Mouse (Mus musculus) brown adipose tissue, adult 24 weeks (tissue): ENCODE measurements around the gene Zfp36l1. TPM values are rescaled to one million over a fixed set of nuclear protein-coding genes. Genes with fewer than 3 reads are reported as not detected.

Experiments used
- H3K27ac ChIP-seq: fragments of 200-500 bp; replicated peaks from 2 replicates; pipeline ENCODE4 v1.5.1; 2012; ENCODE audit warnings: low read depth, mild to moderate bottlenecking, low read length
- H3K4me1 ChIP-seq: fragments of 200-500 bp; 2 replicates; pipeline ENCODE4 v1.6.1; 2012; ENCODE audit warnings: low read length, mixed read lengths; ENCODE audit not compliant: control insufficient read depth, insufficient read depth, insufficient read length
- H3K4me3 ChIP-seq: fragments of 200-500 bp; 2 replicates; pipeline ENCODE4 v1.5.1; 2012; ENCODE audit warnings: low read depth, mild to moderate bottlenecking, low read length, moderate library complexity; ENCODE audit not compliant: insufficient read depth
- polyA plus RNA-seq: library from polyadenylated mRNA; stranded (reverse); fragments of >200 nt; gene quantifications from 2 replicates; pipeline ENCODE4 v1.2.4, GENCODE M21; 2012; ENCODE audit not compliant: missing spikeins, insufficient read depth, insufficient read length

The Zfp36l1 gene
- polyA plus RNA-seq, 1 experiment, result 67.0 TPM

- Histone ChIP-seq H3K4me1 (peaks cover 30% of the 10 kb centered on the region), H3K4me3 (no peak overlapping the region), H3K27ac (peak overlapping the region; percentile 59)
These were observed 31.4 kb downstream of the Zfp36l1 start for GRCm38 (mm10) chr12:80081440-80081839.

GRCm38 (mm10) chr12:80079937-80080336 lies 32.9 kb downstream of the Zfp36l1 start:
- peaks cover 30% of the 10 kb centered on the region for H3K4me1 ChIP-seq
- H3K27ac ChIP-seq, result no peak overlapping the region
- H3K4me3 ChIP-seq, result no peak overlapping the region

- H3K4me3 ChIP-seq, result no peak overlapping the region
- H3K27ac ChIP-seq, result no peak overlapping the region
- H3K4me1 ChIP-seq, result no peaks in the 10 kb centered on the region
These were observed 38.5 kb downstream of the Zfp36l1 start for GRCm38 (mm10) chr12:80074331-80074730.

- Histone ChIP-seq H3K4me1 (no peaks in the 10 kb centered on the region), H3K27ac (no peak overlapping the region), H3K4me3 (no peak overlapping the region)
These were observed 42.1 kb downstream of the Zfp36l1 start for GRCm38 (mm10) chr12:80070534-80071287.

GRCm38 (mm10) chr12:80069040-80069439 lies 43.8 kb downstream of the Zfp36l1 start:
- H3K4me1 ChIP-seq, result peaks cover 8% of the 10 kb centered on the region
- no peak overlapping the region for H3K27ac ChIP-seq
- H3K4me3 ChIP-seq, result no peak overlapping the region

- Histone ChIP-seq H3K27ac (no peak overlapping the region), H3K4me1 (peaks cover 16% of the 10 kb centered on the region), H3K4me3 (no peak overlapping the region)
These were observed 44.8 kb downstream of the Zfp36l1 start for GRCm38 (mm10) chr12:80068016-80068415.

DNA sequence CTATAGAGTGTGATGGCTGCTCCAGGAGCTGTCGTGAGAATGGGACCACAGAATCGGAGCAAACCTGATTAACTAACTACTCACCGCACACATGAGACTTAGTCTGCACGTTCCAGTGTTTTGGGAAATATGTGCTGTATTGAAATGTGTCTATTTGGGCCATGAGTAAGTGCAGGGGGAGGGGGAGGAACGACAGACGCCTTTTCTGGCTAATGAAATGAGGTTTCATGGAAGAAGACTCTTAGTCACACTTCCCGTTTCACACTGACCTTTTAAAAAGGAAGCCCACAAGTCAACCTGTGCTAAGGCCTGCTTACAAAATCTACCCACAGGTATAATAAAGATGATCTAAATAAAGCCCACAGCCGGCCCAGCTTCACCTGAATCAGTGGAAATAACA lies 47.8 kb downstream of the Zfp36l1 start:
- Histone ChIP-seq H3K4me1 (peaks cover 44% of the 10 kb centered on the region), H3K4me3 (no peak overlapping the region), H3K27ac (no peak overlapping the region)

GRCm38 (mm10) chr12:80064306-80064705 lies 48.5 kb downstream of the Zfp36l1 start:
- H3K4me3 ChIP-seq, result no peak overlapping the region
- peaks cover 49% of the 10 kb centered on the region for H3K4me1 ChIP-seq
- H3K27ac ChIP-seq, result peak overlapping the region; percentile 55; the same call in 1 of the 2 replicates

GRCm38 (mm10) chr12:80063402-80064150 lies 49.2 kb downstream of the Zfp36l1 start:
- Histone ChIP-seq H3K27ac (peak overlapping the region; percentile 55; the same call in 1 of the 2 replicates), H3K4me1 (peaks cover 49% of the 10 kb centered on the region)

GRCm38 (mm10) chr12:80062410-80063401 lies 50.1 kb downstream of the Zfp36l1 start:
- H3K4me1 ChIP-seq, result peaks cover 49% of the 10 kb centered on the region
- H3K4me3 ChIP-seq, result no peak overlapping the region
- H3K27ac ChIP-seq, result 0 out of 2 replicates have a peak overlapping the region, but pooled peaks have one; percentile 0

More at GRCm38 (mm10) chr12:80063402-80064150, 49.2 kb downstream of the Zfp36l1 start:
- H3K4me3 ChIP-seq, result no peak overlapping the region

- Histone ChIP-seq H3K4me3 (no peak overlapping the region), H3K4me1 (peaks cover 54% of the 10 kb centered on the region), H3K27ac (peak overlapping the region; percentile 81; the same call in 1 of the 2 replicates)
These were observed 51.0 kb downstream of the Zfp36l1 start for GRCm38 (mm10) chr12:80061810-80062209.

- H3K4me3 ChIP-seq, result no peak overlapping the region
- peak overlapping the region; percentile 81 for H3K27ac ChIP-seq
- peaks cover 54% of the 10 kb centered on the region for H3K4me1 ChIP-seq
These were observed 52.0 kb downstream of the Zfp36l1 start for GRCm38 (mm10) chr12:80060809-80061208.

GRCm38 (mm10) chr12:80060338-80060737 lies 52.5 kb downstream of the Zfp36l1 start:
- Histone ChIP-seq H3K27ac (peak overlapping the region; percentile 81), H3K4me3 (no peak overlapping the region), H3K4me1 (peaks cover 55% of the 10 kb centered on the region)

DNA sequence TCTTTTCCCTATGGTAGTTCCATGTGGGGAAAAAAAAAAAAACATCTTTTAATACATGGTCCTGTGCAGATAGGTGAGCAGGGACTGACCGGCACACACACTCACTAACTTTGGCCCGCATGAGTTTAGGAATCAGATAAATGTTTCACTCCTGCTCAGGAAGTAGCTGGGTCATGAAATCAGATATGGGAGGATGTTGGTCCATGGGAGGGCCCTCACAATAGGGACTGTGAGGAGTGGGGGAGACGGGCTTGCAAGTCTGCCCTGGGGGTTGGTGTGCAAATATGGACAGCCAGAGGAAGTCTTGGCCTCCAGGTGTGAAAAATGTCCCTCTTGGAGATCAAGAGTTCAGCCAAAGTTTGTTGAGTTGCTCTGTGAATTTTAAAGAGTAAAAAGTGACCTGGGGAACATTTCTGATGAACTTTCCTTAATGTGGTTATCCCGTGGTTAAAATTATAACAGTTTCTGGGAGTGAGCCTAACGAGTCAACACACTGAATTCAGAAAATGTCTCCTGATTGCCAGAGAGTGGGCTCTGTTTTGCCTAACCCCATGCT lies 53.0 kb downstream of the Zfp36l1 start:
- peaks cover 57% of the 10 kb centered on the region for H3K4me1 ChIP-seq
- no peak overlapping the region for H3K4me3 ChIP-seq
- peak overlapping the region; percentile 81 for H3K27ac ChIP-seq
